Mouse (Mus musculus): ENCODE results near the gene Gm7945. TPM values are rescaled to one million over a fixed set of nuclear protein-coding genes. Genes with fewer than 3 reads are reported as not detected.
A peak's percentile ranks its signal among the peaks of the same experiment; 100 is the strongest.
"Not testable (repeated sequence)": the region's sequence is repeated elsewhere in the genome, so short reads cannot be mapped to it uniquely, and the experiment has no call there.

Gm7945 gene
- not detected in 2 replicates for polyA plus RNA-seq (2016; fragmentation: Nextera tagmentation; extraction: Ambion mirVana)

GRCm38 (mm10) chr14:41386279-41386678, at the start of gene Gm7945:
Gene Gm7945 (minus strand): TSS chr14:41386379.
- H3K36me3 ChIP-seq; H3K4me3 ChIP-seq; H3K9ac ChIP-seq; ATAC-seq (ENCODE audit: insufficient number of reproducible peaks, low FRiP score); H3K27ac ChIP-seq (ENCODE audit: poor library complexity, severe bottlenecking); H3K4me1 ChIP-seq (replicated peaks); H3K4me2 ChIP-seq; H3K9me3 ChIP-seq (replicated peaks); H3K27me3 ChIP-seq (replicated peaks): not testable (repeated sequence)
- no CpG with 5 or more reads among the region's 3 CpGs for whole genome bisulfite sequencing

DNA sequence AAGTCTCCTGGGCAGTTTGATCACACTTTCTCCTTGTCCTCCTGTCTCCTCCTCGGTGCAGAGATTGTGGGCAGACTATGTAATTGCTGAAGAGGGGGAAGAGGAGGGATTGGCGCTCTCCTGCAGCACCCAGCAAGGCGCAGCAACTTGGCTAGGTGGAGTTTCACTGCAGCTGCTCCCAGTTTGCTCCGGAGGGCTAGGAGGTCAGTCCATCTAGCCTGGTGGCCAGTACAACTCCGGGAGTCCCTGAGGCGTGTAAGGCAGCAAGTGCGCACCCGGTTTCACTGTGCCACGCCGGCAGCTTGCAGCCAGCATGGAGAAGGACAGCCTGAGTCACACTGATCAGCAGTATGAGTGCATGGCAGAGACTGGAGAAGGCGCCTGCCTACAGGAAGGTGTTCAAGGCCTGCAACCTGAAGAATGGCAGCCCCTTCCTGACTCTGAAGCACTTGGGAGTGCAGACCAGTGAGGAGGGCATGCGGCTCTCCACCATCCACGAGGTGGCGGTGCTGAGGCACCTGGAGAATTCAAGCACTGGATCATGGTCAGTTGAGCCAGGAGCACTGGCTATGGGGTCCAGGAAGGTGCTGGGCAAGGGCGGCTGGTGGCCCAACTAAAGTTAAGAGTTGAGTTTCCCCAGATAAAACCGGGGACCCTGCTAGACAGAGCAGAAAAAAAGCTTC, 39.4 kb upstream of the Gm7945 start:
- H3K4me2 ChIP-seq = peak overlapping the region; percentile 60
- not testable (repeated sequence) for H3K4me1 ChIP-seq (replicated peaks); H3K9me3 ChIP-seq (replicated peaks); H3K27me3 ChIP-seq (replicated peaks); ATAC-seq (ENCODE audit: insufficient number of reproducible peaks, low FRiP score); H3K36me3 ChIP-seq; H3K27ac ChIP-seq (ENCODE audit: poor library complexity, severe bottlenecking)
- H3K9ac ChIP-seq = peak overlapping the region; percentile 45; the same call in 1 of the 2 replicates
- 10% methylated on average over 15 of the region's 16 CpGs for WGBS
- peak overlapping the region; percentile 31 for H3K4me3 ChIP-seq

- H3K27me3 ChIP-seq (replicated peaks); H3K4me1 ChIP-seq (replicated peaks); ATAC-seq (ENCODE audit: insufficient number of reproducible peaks, low FRiP score); H3K36me3 ChIP-seq; H3K9me3 ChIP-seq (replicated peaks): not testable (repeated sequence)
- Histone ChIP-seq H3K27ac (ENCODE audit: poor library complexity, severe bottlenecking) (peak overlapping the region; percentile 47; the same call in 1 of the 2 replicates), H3K4me2 (peak overlapping the region; percentile 60), H3K9ac (0 out of 2 replicates have a peak overlapping the region, but pooled peaks have one; percentile 24), H3K4me3 (peak overlapping the region; percentile 31)
- WGBS = 8% methylated on average over 14 of the region's 14 CpGs
These were observed 38.5 kb upstream of the Gm7945 start for GRCm38 (mm10) chr14:41424694-41425093.

DNA sequence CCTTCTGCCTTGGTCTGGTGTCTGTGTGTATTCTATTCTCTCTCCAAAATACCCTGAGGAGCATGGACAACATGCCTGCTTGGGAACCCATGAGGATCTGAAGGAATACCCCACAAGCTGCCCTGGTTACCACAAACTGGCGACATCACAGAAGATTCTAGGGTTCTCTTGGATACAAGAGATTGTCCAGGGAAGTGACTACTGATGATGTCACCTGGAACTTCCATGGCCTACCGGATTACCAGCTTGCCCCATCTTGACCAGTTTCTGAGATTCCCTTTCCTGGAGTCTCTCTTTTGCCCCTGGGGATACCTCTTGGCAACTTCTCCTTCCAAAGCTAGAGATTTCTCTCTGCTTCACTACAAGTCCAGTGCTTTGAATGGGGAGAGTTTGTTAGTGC, 22.0 kb upstream of the Gm7945 start, which contains the start of gene Gm6482:
TSS of gene Gm6482 (minus strand) at position 101 of the 400 bp plus-strand sequence.
- not testable (repeated sequence) for H3K27ac ChIP-seq (ENCODE audit: poor library complexity, severe bottlenecking); H3K9me3 ChIP-seq (replicated peaks); H3K4me2 ChIP-seq; H3K27me3 ChIP-seq (replicated peaks); H3K9ac ChIP-seq; H3K4me3 ChIP-seq; ATAC-seq (ENCODE audit: insufficient number of reproducible peaks, low FRiP score); H3K4me1 ChIP-seq (replicated peaks); H3K36me3 ChIP-seq
- WGBS = no CpG with 5 or more reads among the region's 2 CpGs

DNA sequence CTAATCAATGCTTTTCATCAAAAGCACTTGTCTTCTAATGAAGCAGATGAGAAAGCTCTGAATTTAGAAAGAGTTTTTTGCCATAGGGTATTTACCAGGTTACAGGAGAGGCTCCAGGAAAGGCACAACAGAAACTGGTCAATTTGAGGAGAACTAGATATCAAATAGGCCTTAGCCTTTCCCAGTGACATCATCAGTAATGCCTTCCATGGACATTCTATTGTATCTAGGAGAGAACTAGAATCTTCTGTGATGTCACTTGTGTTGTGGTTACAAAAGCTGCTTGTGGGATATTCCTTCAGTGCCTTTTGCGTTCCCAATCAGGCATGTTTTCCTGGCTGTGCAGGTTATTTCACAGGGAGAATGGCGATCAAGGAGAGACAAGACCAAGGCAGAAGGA, 37.9 kb downstream of the Gm7945 start, which contains the start of gene Gm5798:
TSS of gene Gm5798 (plus strand) at position 301 of the 400 bp plus-strand sequence.
- WGBS = 51% methylated on average over 2 of the region's 2 CpGs

More for the DNA sequence above, 37.9 kb downstream of the Gm7945 start, which contains the start of gene Gm5798:
- not testable (repeated sequence) for H3K27ac ChIP-seq (ENCODE audit: poor library complexity, severe bottlenecking); ATAC-seq (ENCODE audit: insufficient number of reproducible peaks, low FRiP score); H3K4me1 ChIP-seq (replicated peaks); H3K4me3 ChIP-seq; H3K9me3 ChIP-seq (replicated peaks); H3K4me2 ChIP-seq; H3K27me3 ChIP-seq (replicated peaks); H3K9ac ChIP-seq; H3K36me3 ChIP-seq

Other genes starting within 250 kb of the Gm7945 start
- 0.27 TPM in 1 of 2 replicates, not detected in the other for gene Mbl1, start 234.9 kb downstream of the Gm7945 start, polyA plus RNA-seq (2016; fragmentation: Nextera tagmentation; extraction: Ambion mirVana)
- not detected in 2 replicates for gene Sftpd, start 201.2 kb downstream of the Gm7945 start, polyA plus RNA-seq (2016; fragmentation: Nextera tagmentation; extraction: Ambion mirVana)
- gene Gm2832, start 107.6 kb downstream of the Gm7945 start, polyA plus RNA-seq (2016; fragmentation: Nextera tagmentation; extraction: Ambion mirVana) = 0.14 TPM in 1 of 2 replicates, not detected in the other
- not detected in 2 replicates for gene Gm5798, start 37.8 kb downstream of the Gm7945 start, polyA plus RNA-seq (2016; fragmentation: Nextera tagmentation; extraction: Ambion mirVana)
- gene Gm6482, start 21.9 kb upstream of the Gm7945 start, polyA plus RNA-seq (2016; fragmentation: Nextera tagmentation; extraction: Ambion mirVana) = not detected in 2 replicates
- not detected in 2 replicates for gene Gm7954, start 67.1 kb upstream of the Gm7945 start, polyA plus RNA-seq (2016; fragmentation: Nextera tagmentation; extraction: Ambion mirVana)
- gene Gm3486, start 103.1 kb upstream of the Gm7945 start, polyA plus RNA-seq (2016; fragmentation: Nextera tagmentation; extraction: Ambion mirVana) = not detected in 2 replicates
- gene Gm7970, start 169.2 kb upstream of the Gm7945 start, polyA plus RNA-seq (2016; fragmentation: Nextera tagmentation; extraction: Ambion mirVana) = not detected in 2 replicates
- not detected in 2 replicates for gene 1700049E17Rik2, start 186.8 kb upstream of the Gm7945 start, polyA plus RNA-seq (2016; fragmentation: Nextera tagmentation; extraction: Ambion mirVana)
- not detected in 2 replicates for gene Gm3072, start 238.2 kb upstream of the Gm7945 start, polyA plus RNA-seq (2016; fragmentation: Nextera tagmentation; extraction: Ambion mirVana)

All from heart, embryonic 12.5 days (tissue).